Mouse (Mus musculus) layer of hippocampus, adult 18-20 months (tissue): ENCODE results near the gene Tenm2. TPM values are rescaled to one million over a fixed set of nuclear protein-coding genes. Genes with fewer than 3 reads are reported as not detected.

ENCODE experiments used
- DNase-seq, 2 experiments: peaks; one replicate each; pipeline ENCODE4 v3.0.0; 2022; ENCODE audit warnings: low spot score in 2 of 2
- total RNA-seq, 2 experiments: library from RNA; stranded (reverse); gene quantifications; 2 replicates each; pipeline ENCODE4 v1.2.3; 2021

Gene Tenm2
- total RNA-seq, 2 experiments from 2014 or later, result 139 to 145 TPM

DNA sequence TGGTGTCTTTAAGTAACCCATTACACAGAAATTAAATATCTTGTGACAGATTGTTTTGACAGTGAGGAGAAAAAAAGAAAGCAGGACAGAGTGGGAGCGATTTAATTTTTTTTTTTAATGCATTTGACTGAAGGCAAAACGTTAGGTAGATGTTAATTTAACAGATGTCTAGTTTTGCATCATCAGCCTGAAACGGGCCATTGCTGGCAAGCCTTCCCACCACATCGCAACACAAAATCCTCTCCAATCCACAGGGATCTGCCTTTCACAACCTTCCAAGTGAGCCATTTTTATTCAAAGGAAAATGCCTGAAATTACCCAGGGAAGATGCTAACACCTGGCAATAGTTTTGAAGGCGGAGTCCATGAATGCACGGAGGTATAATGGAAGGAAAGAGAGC lies 535.6 kb downstream of the Tenm2 start:
- peak in 1 of 2 experiments; percentile 62 for DNase-seq

DNA sequence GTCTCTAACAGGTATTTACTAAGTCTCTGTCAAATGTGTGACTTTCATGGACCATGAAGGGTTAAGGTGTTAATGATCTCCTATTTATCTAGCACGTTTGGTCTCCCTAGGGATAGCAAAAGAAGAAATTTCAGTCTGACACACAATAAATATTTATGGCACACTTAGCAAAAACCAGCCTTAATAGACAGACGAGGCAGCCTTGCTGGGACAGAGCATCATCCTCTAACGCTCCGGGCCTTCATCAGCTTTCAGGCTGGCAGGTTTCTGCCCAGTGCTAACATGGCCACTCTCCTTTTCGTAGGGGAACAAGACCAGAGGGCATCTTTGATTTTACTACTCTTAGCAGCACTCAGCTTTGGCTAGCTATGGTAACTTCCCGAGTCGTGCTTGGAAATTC lies 537.5 kb downstream of the Tenm2 start:
- no peak for DNase-seq

DNA sequence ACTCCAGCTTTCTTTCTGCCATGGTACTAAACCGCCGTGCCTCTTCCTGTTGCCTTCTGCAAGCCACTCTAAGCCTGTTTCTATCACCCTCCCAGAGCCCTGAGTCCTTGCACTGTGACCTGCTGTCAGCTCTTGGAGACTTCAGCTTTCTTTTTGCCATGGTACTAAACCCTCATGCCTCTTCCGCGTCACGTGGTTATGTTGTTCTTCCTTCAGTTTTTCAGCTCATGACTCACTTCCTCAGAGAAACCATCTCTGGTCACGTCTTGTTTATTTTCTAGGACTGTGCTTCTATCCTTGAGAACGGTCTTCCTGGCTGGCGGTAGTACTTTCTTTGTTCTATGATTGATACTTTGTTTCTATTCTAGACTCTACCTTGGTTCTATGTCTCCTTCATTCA lies 537.9 kb downstream of the Tenm2 start:
- no peak for DNase-seq

DNA sequence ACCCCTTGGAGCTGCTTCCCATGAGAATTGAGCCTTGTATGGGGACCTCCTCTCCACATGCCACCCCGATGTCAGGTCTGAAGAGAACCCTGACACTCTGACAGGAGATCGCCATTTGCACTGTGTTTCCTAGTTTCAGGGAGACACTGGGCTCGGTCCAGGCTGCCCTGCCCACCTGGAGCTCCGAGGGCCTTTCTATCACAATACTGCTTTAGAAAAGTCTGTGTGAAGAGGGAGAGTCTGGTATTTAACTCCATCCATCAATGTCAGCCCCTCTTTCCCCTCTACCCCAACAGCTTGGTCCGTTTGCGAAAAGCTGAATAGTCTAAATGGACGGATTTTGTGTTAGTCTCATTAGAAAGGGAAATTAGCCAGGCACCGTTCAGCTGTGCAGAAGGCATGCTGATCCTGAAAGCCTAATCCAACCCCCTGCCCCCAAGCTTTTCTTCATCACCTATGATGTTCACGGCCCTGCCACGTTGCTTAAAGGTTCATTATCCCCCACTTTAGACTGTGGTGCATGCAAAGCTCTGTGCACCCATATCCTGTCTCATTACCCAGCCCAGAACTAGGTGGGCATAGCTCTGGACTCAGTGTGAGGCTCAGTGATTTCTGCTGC lies 538.6 kb downstream of the Tenm2 start:
- DNase-seq, result no peak

DNA sequence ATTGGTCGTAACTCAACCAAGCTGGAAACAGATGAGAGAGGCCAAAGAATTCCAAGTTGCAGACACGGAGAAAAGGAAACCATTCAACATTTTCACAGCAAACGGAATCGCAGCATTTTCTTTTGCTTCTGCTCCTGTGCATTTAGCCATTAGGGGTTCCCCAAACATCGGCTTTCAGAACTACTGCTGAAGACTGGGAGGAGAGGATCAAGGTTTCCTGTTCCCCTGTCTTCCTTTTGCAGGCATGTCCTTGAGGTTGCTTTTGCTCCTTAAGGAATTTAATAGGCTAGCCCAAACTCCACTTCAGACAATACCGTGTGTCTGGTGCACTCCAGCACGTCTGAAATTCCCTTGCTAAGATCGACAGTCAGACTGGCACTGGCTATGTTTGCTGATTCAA lies 541.0 kb downstream of the Tenm2 start:
- DNase-seq, result peak in 1 of 2 experiments; percentile 50

DNA sequence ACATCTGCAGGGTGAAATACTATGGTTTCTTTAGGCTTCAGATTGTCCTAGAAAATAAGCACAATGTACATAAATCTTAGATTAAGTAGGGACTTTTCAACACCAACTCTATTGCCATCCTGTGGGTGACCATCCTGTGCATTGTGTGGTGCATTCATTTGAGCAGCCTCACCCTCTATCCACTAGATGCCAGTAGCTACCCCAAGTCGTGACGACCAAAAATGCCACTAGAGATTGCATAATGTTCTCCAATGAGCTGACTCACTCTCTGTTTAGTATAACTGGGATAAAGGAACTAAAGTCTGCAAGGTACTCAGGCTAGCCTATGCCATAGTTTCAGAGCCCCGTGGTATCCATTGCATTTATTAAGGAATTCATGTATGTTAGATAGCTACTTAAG lies 543.1 kb downstream of the Tenm2 start:
- DNase-seq, result peak in 1 of 2 experiments; percentile 57

DNA sequence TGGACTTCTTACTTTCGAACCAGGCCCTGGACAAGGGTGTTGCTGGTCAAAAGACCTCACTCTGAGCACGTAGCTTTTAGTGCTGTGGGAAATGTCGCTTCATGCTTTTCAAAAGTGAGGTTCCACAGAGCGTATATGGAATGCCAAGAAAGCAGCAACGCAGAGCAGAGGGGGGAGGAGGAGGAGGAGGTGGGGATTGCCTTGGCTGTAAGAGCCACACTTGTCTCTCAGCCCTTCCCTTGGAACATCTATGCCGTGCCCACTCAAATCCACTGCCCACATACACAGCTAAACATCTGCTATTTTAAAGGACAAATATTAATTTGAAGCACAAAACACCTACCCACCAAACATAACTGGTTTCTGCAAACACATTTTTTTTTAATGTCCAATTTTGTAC lies 544.9 kb downstream of the Tenm2 start:
- DNase-seq, result peak in 1 of 2 experiments; percentile 59

DNA sequence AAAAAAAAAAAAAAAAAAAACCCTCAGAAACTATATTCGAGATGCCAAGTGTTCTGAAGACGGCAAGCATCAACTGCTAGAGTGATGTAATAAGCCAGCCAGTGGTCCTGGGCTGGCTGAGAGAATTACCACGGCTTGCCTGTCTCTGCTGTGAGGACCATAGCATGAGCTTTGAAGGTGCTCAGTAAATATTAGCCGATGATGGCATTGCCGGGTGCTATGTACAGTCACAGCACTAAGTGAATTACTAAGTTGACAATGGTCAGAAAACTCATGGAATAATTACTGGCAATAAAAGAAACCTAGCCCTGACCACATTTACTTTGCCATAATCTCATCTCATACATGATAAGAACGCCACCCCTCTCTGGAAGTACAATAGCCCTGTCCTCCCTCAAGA lies 549.5 kb downstream of the Tenm2 start:
- DNase-seq, result no peak

DNA sequence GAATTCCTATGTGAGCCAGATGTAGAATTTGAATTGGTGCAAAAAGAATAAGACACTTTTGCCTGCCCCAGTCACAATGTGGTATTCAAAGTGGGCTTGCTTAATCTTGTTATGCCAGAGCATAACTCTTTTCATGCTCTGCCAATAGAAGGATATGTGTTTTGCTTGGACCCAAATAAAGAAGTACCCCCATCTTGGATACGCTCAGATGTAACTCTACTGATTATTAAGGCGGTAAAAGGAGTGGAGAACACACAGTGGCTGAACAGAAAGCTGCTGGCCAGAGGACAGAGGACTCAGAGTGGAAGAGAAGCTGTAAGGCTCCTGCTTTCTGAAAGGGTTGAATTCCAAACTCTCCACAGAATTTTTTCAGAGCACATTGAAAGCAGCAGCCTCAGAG lies 556.4 kb downstream of the Tenm2 start:
- no peak for DNase-seq

DNA sequence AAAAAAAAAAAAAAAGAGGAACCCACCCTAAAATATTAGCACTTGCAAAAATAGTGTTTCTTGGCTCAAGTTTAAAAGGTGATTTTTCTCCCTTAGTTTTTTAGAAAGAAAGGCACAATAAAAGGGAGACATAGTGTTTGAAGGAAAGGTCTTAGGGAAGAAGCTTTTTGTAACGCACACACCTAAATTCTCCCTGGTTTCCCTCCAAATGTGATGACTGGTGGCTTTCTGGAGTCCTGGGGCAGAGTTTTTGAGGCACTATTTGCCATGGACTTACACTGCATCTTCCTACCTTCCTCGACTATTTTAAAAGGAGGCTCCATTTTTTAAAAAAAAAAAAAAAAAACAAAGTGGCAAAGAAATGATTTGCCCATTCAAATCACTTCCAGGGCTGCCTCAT lies 557.2 kb downstream of the Tenm2 start:
- DNase-seq, result no peak

DNA sequence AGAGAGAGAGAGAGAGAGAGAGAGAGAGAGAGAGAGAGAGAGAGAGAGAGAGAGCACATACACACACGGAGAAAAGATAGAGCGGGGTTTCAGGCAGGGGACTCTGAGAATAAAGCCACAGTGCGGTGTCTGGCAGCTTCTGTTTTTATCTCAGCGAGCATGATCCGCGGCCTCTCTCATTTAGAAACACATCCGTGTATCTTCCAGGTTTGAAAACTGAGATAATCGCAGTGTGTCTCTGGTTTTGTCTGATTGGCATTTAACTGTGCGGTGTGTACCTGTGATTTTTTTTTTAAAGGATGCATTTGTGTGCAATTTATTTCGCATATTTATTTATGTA lies 557.7 kb downstream of the Tenm2 start:
- DNase-seq, result peak in 1 of 2 experiments; percentile 57

DNA sequence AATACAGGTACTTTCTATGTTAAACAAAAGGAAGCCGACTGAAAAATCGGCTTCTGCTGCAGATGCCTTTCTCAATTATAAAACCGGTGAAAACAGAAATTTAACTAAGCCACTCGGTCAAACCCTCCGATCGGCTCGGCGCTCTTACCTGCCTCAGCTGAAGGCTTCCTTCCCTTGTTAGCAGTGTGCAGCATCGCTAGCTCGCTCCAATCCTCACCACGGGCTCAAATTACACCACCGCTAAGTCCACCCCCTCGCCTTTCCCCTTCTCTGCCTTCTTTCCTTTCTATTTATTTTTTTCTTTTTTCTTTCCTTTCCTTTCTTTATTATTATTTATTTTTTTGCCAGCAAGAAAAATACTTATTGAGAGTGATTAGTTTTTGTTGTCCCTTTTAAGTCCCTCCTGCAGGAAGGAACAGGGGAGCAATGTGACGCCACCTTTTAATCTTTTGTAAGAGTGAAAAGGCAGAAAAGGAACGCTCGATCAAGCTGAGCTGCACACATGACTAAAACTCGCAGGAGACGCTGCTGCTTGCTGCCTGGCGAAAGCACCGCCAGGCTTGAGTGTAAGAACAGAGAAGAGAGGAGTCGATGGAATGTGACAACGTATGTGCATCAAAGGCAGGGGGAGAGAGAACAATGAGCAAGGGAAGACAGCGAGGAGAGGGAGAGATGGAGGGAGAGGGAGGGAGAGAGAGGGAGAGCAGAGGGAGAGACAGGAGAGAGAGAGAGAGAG lies 558.3 kb downstream of the Tenm2 start:
- peak in 1 of 2 experiments; percentile 67 for DNase-seq

DNA sequence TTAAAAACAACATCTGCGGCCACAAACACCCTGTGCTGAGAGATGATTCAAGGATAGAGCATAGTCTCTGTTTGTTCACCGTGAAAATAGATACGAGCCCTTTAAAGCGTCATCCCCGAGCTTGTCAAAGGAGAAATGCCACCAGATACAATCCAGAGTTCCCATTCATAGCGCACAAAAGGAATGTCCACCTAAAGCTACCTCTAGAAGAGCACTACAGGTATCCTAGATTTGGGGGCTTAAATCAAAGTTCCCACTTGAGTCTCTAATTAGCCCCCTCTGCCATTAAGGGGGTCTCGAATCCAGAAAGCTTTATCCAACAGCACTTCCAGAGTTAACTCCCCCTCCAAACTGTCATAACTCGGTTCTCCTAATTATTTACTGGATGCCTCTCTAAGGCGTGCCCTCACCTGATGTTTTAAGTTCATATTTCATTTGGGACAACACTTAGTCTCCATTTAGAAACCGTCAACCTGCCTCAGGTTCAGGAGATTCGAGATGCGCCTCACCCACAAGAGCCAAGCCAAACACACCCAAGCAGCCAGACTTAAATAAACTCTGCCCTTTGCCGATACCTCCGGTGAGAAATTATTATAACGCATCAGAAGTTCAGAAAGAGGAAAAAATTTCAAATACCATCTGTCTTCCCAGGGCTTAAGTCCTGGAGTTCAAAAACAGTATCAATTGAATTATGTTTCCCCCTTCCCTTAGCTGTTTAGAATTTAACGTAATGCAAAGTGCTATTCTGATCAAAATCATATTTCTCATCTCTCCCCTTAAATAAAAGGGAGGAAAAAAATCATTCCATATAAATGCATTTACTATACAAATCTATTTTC lies 559.1 kb downstream of the Tenm2 start:
- DNase-seq, result peak in 1 of 2 experiments; percentile 47

DNA sequence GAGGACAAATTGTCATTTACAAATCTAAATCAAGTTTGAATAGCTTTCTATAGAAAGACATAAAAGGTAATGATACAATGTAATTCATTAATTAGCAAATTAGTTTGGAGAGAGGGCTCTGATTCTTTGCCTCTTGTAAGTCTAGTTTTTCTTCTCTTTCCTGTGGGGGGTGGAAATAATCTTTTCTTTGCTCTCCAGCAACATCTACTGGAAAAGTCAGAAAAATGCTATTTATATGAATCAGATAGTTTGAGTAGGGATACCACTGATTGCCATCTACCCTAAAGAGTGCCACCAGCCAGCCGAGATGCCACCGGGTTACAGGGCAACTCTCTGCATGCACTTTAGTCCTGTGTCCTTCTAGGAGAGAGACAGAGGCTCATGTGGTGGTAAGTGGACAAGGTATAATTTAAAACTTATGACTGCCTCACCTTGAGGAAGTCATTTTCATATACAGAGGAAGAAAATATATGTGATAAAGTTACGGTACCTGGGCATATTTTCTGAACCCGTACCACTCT lies 560.8 kb downstream of the Tenm2 start:
- peak in 1 of 2 experiments; percentile 36 for DNase-seq

DNA sequence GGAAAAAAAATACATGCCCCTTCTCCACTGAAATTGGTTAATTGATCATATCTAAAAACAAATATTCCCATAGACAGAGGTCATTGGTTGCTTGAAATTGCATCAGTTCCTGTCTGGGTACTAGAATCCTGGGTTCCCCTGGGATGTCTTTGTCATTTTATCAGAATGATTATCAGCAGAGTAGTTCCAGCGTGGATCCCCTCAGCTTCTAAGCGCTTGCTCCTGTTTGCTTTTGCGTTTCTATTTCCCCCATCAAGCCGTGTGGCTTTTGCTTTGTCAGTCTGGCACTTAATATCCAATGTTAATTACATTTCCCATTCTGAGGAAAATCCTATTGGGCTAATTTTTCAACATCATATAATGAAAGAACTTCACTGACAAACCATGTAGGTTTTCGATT lies 561.6 kb downstream of the Tenm2 start:
- no peak for DNase-seq

DNA sequence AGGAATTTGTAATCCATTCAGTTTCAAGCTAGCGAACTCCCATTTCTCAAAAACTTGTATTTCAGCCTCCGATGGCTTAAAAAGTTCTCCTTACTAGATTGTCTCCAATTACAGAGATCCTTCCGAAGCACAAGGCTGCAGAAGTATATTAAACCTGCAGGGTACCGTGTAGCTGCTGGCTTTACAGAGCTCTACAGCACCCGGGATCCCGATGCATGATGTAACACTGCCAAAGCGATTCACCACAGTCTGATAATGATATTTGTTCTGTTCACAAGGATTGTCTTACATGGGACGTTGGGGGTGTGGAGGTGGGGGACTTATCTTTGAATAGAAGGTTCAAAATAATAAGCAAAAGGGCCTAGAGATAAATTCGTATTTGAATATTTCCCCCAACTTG lies 564.6 kb downstream of the Tenm2 start:
- no peak for DNase-seq

DNA sequence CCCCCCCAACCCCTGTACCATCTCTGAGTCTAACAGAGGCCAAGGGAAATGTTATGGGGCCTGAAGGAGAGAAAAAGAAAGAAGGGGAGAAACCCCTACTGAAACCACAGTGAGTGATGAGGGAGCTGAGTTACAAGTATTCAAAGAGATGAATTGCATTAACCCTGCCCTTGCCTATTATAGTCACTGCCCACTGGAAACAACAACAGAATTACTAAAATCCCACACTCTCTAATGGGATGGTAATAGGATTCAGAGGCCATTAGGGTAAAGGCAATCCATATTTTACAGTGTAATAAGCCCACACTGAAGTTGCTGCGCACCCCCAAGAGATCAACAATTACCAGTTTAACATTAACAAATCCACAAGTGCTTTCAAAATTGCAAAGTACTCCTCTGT lies 571.7 kb downstream of the Tenm2 start:
- DNase-seq, result no peak

DNA sequence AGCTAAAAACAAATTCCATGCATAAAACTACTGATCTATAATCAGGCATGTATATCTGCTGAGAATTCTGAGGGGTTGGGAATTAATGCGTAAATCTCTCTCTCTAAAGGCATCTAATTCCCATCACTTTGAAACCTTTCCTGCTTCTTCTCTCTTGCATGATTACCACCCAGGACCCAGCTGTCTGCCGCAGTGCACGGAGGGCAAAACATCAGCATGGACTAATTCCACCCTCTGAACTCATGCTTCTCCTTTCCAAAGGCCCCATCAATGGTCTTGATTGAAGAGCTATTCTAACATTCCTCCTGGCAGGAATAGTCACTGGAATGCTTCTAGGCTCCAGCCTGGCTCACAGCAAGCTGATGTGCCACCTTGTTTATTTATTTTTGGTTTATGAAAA lies 572.2 kb downstream of the Tenm2 start:
- no peak for DNase-seq

DNA sequence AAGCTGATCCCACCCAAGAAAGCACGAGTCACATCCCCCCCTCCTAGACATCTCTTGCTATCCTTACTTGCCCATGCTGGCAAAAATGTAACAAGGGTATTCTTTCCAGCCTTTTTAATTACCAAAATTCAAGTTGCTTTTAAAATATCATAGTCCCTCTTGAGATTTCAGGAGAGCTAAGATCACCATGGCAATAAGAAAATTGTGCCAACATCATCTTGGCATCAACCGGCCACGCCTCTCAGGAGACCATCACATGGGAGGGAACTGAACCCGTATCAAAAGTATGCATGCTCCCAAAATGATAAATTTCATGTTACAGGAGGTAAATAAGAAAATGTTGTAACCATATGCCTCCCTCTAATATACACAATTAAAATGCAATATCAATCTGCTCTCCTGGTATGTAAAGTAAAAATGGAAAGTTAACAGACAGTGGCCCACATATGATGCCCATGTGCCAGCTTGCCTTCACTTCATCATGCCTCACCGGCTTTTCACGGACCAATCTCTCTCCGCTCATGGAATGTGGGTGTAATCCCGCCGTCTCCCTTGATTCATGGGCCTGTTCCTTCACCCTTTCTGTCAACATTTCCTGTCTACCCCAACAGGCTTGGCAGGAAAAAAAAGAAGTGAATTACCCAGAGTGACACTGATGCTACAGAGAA lies 582.0 kb downstream of the Tenm2 start:
- no peak for DNase-seq

DNA sequence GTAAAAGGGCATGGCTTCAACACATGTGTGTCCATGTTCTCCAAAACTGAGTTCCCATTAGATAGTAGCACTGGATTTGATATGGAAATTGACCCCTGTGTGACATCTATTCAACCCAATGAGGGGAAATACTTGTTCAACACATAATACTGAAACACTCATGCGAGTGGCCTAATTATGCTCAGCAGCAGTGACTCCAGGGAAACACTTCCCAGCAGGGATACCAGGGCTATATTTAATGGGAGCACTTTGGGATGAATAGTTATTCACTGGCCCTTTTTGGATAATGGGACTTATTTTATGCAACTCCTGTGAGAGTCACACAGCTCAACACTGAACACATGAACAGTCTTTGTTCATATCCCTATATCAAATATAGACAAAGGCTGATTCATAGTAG lies 588.6 kb downstream of the Tenm2 start:
- DNase-seq, result no peak

DNA sequence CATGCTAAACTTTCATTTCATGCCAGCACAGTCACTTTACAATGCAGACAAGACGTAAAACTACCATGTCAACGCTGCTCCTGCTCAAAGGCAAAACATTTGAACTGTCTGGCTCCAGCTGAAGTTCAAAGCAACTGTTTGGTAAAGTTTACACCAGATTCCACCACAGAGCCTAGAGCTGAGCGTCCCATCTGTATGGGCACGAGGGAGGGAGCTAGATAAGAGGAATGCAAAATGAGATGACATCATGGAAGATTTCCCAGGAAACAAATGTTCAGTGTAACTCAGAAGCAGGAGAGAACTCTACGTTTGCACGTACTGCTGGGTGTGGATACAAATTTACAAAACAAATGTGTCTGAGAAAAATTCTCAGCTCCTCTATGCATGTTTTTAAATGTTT lies 600.7 kb downstream of the Tenm2 start:
- peak in 1 of 2 experiments; percentile 58 for DNase-seq
